Mouse (Mus musculus) neutrophil, adult 65 days (primary cell): ENCODE data around the gene Tfcp2. TPM values are rescaled to one million over a fixed set of nuclear protein-coding genes. Genes with fewer than 3 reads are reported as not detected.

Experiments
- total RNA-seq: library from RNA; stranded (reverse); gene quantifications from 2 replicates; pipeline ENCODE4 v1.2.4, GENCODE M21; 2023

The Tfcp2 gene
- total RNA-seq, result 1.4 and 2.0 TPM in 2 replicates

GRCm38 (mm10) chr15:100551326-100552307, at the start of gene Tfcp2:
Gene Tfcp2, minus strand, starts transcription at chr15:100552008.

GRCm38 (mm10) chr15:100599276-100600046, 47.7 kb upstream of the Tfcp2 start, which contains the start of gene Pou6f1:
Gene Pou6f1, minus strand, starts transcription at chr15:100599984.

GRCm38 (mm10) chr15:100495102-100495501, 56.7 kb downstream of the Tfcp2 start, which contains the start of gene Csrnp2:
Gene Csrnp2, minus strand, starts transcription at chr15:100495488.

GRCm38 (mm10) chr15:100468295-100469188, 83.3 kb downstream of the Tfcp2 start, which contains the start of gene Letmd1:
Gene Letmd1, plus strand, starts transcription at chr15:100469023.

Other genes starting within 250 kb of the Tfcp2 start
- gene Mettl7a1, start 247.9 kb downstream of the Tfcp2 start, total RNA-seq, result 24.9 and 30.9 TPM in 2 replicates
- gene Mettl7a3, start 217.1 kb downstream of the Tfcp2 start, total RNA-seq, result not detected in 2 replicates
- gene Methig1, start 198.9 kb downstream of the Tfcp2 start, total RNA-seq, result not detected in 2 replicates
- gene Mettl7a2, start 198.8 kb downstream of the Tfcp2 start, total RNA-seq, result 0.70 and 1.5 TPM in 2 replicates
- not detected in 2 replicates for gene Higd1c, start 187.5 kb downstream of the Tfcp2 start, total RNA-seq
- not detected in 2 replicates for gene Gm5475, start 129.9 kb downstream of the Tfcp2 start, total RNA-seq
- 6.9 and 11.2 TPM in 2 replicates for gene Slc11a2, start 126.9 kb downstream of the Tfcp2 start, total RNA-seq
- 8.0 and 11.0 TPM in 2 replicates for gene Letmd1, start 83.0 kb downstream of the Tfcp2 start, total RNA-seq
- gene Csrnp2, start 56.5 kb downstream of the Tfcp2 start, total RNA-seq, result 0.79 and 1.2 TPM in 2 replicates
- 0.76 and 1.1 TPM in 2 replicates for gene Pou6f1, start 48.0 kb upstream of the Tfcp2 start, total RNA-seq
- 477 and 549 TPM in 2 replicates for gene Dazap2, start 63.3 kb upstream of the Tfcp2 start, total RNA-seq
- 1.5 TPM in 2 replicates for gene Smagp, start 84.9 kb upstream of the Tfcp2 start, total RNA-seq
- gene Bin2, start 117.5 kb upstream of the Tfcp2 start, total RNA-seq, result 217 and 248 TPM in 2 replicates
- not detected in 2 replicates for gene Cela1, start 135.9 kb upstream of the Tfcp2 start, total RNA-seq
- 8.6 and 15.0 TPM in 2 replicates for gene Galnt6, start 177.4 kb upstream of the Tfcp2 start, total RNA-seq
- gene Slc4a8, start 209.7 kb upstream of the Tfcp2 start, total RNA-seq, result 0.14 and 1.1 TPM in 2 replicates